Mouse (Mus musculus) testis, adult 2 months (tissue): ENCODE results near the gene Dnajb3.

Experiments used
- CTCF ChIP-seq: fragments of 200-500 bp; IDR thresholded peaks from 2 replicates; pipeline ENCODE4 v1.5.1; 2012; ENCODE audit warnings: low read depth, mild to moderate bottlenecking, inconsistent platforms, low read length, moderate library complexity; ENCODE audit not compliant: control insufficient read depth, insufficient read depth, insufficient replicate concordance
- POLR2A ChIP-seq: fragments of 200-500 bp; IDR thresholded peaks from 2 replicates; pipeline ENCODE4 v1.6.1; 2012; ENCODE audit warnings: low read depth, mild to moderate bottlenecking, inconsistent platforms, low read length, moderate library complexity; ENCODE audit not compliant: control insufficient read depth

GRCm38 (mm10) chr1:88211812-88212211, 6.2 kb upstream of the Dnajb3 start, which contains the start of gene Ugt1a1:
- TF ChIP-seq CTCF (no peak), POLR2A (no peak)
